Mouse (Mus musculus) urinary bladder, postnatal 4 days (tissue): ENCODE measurements around the gene Taf4.

Experiments used
- DNase-seq, 2 experiments: peaks; one replicate each; pipeline ENCODE4 v3.0.0; 2021 to 2022; ENCODE audit warnings: low spot score in 2 of 2

Gene Taf4

GRCm38 (mm10) chr2:179862676-179863075 is 113.8 kb downstream of the Taf4 start:
- no peak for DNase-seq
